Mouse (Mus musculus) lung, embryonic 16.5 days (tissue): ENCODE results near the gene Rps6ka2. TPM values are rescaled to one million over a fixed set of nuclear protein-coding genes. Genes with fewer than 3 reads are reported as not detected.

Experiments
- ATAC-seq: fragments of 200-750 bp; cut with Nextera tagmentation; 2 replicates; pipeline ENCODE4 v1.8.0; 2017; ENCODE audit warnings: low read depth, mild to moderate bottlenecking, moderate library complexity
- H3K27ac ChIP-seq: fragments of 300-500 bp; sonication (generic); 2 replicates; pipeline ENCODE4 v1.5.1; 2014; ENCODE audit warnings: mild to moderate bottlenecking, control low read depth, low read length
- H3K27me3 ChIP-seq: fragments of 300-500 bp; sonication (generic); 2 replicates; pipeline ENCODE4 v1.6.1; 2014; ENCODE audit warnings: low read depth, low read length, mixed read lengths; ENCODE audit not compliant: control insufficient read depth, insufficient read depth
- H3K36me3 ChIP-seq: fragments of 300-500 bp; sonication (generic); 2 replicates; pipeline ENCODE4 v1.6.1; 2014; ENCODE audit warnings: low read length; ENCODE audit not compliant: control insufficient read depth, insufficient read depth
- H3K4me1 ChIP-seq: fragments of 300-500 bp; sonication (generic); replicated peaks from 2 replicates; pipeline ENCODE4 v1.6.1; 2014; ENCODE audit warnings: low read length, mixed read lengths; ENCODE audit not compliant: control insufficient read depth, insufficient read depth
- H3K4me2 ChIP-seq: fragments of 300-500 bp; sonication (generic); 2 replicates; pipeline ENCODE4 v1.6.1; 2014; ENCODE audit warnings: low read depth, low read length, control low read depth
- H3K4me3 ChIP-seq: fragments of 300-500 bp; sonication (generic); 2 replicates; pipeline ENCODE4 v1.5.1; 2014; ENCODE audit warnings: mild to moderate bottlenecking, low read length, control low read depth
- H3K9ac ChIP-seq: fragments of 300-500 bp; sonication (generic); 2 replicates; pipeline ENCODE4 v1.6.1; 2014; ENCODE audit warnings: low read length, control low read depth
- H3K9me3 ChIP-seq: fragments of 300-500 bp; sonication (generic); 2 replicates; pipeline ENCODE4 v1.6.1; 2016; ENCODE audit warnings: low read length; ENCODE audit not compliant: control insufficient read depth
- WGBS: fragments of 180-500 bp; shearing (Covaris S2); extraction: QIAGEN DNeasy Blood & Tissue Kit; methylation state at CpG from one replicate; pipeline ENCODE4 v1.1.7; 2014; 5-methylcytosine and 5-hydroxymethylcytosine counted together
- polyA plus RNA-seq: library from polyadenylated mRNA; unstranded; fragments of >200 nt; fragmentation: Nextera tagmentation; extraction: Ambion mirVana; gene quantifications from 2 replicates; pipeline ENCODE4 v1.2.1, GENCODE M21; 2015

Gene Rps6ka2
- polyA plus RNA-seq, 1 experiment from 2014 or later: 10.6 TPM

- Histone ChIP-seq H3K9ac (no peak overlapping the region), H3K36me3 (no peaks in the 10 kb centered on the region), H3K27ac (no peak overlapping the region), H3K9me3 (no peaks in the 10 kb centered on the region), H3K4me1 (peaks cover 6% of the 10 kb centered on the region), H3K4me3 (no peak overlapping the region), H3K27me3 (no peaks in the 10 kb centered on the region), H3K4me2 (no peak overlapping the region)
- WGBS: 67% methylated on average over 11 of the region's 11 CpGs
- no peak for ATAC-seq
Observed at GRCm38 (mm10) chr17:7217791-7218329, 47.9 kb downstream of the Rps6ka2 start.

GRCm38 (mm10) chr17:7218396-7218795, 48.5 kb downstream of the Rps6ka2 start:
- H3K36me3 ChIP-seq: no peaks in the 10 kb centered on the region
- H3K27me3 ChIP-seq: no peaks in the 10 kb centered on the region
- no peaks in the 10 kb centered on the region for H3K9me3 ChIP-seq
- ATAC-seq: no peak
- 82% methylated on average over 9 of the region's 9 CpGs for WGBS
- H3K9ac ChIP-seq: no peak overlapping the region
- H3K27ac ChIP-seq: no peak overlapping the region
- peaks cover 6% of the 10 kb centered on the region for H3K4me1 ChIP-seq
- H3K4me3 ChIP-seq: no peak overlapping the region
- no peak overlapping the region for H3K4me2 ChIP-seq

- Histone ChIP-seq H3K4me3 (no peak overlapping the region), H3K27ac (0 out of 2 replicates have a peak overlapping the region, but pooled peaks have one; percentile 1), H3K27me3 (no peaks in the 10 kb centered on the region), H3K9ac (no peak overlapping the region), H3K4me2 (no peak overlapping the region), H3K9me3 (no peaks in the 10 kb centered on the region), H3K36me3 (no peaks in the 10 kb centered on the region), H3K4me1 (peaks cover 6% of the 10 kb centered on the region)
- peak; percentile 31; the same call in 1 of the 2 replicates for ATAC-seq
- 23% methylated on average over 11 of the region's 11 CpGs for whole genome bisulfite sequencing
Observed at GRCm38 (mm10) chr17:7219044-7219718, 49.3 kb downstream of the Rps6ka2 start.

- Histone ChIP-seq H3K36me3 (no peaks in the 10 kb centered on the region), H3K27me3 (no peaks in the 10 kb centered on the region), H3K27ac (no peak overlapping the region), H3K4me3 (no peak overlapping the region), H3K9me3 (no peaks in the 10 kb centered on the region), H3K4me1 (peaks cover 6% of the 10 kb centered on the region), H3K4me2 (no peak overlapping the region), H3K9ac (no peak overlapping the region)
- ATAC-seq: no peak
- WGBS: 71% methylated on average over 4 of the region's 4 CpGs
Observed at GRCm38 (mm10) chr17:7221310-7221709, 51.4 kb downstream of the Rps6ka2 start.

GRCm38 (mm10) chr17:7222198-7222597, 52.3 kb downstream of the Rps6ka2 start:
- 73% methylated on average over 3 of the region's 3 CpGs for WGBS
- no peaks in the 10 kb centered on the region for H3K9me3 ChIP-seq
- no peak for ATAC-seq
- H3K4me1 ChIP-seq: peaks cover 10% of the 10 kb centered on the region
- no peaks in the 10 kb centered on the region for H3K27me3 ChIP-seq
- no peak overlapping the region for H3K4me3 ChIP-seq
- H3K36me3 ChIP-seq: no peaks in the 10 kb centered on the region
- no peak overlapping the region for H3K27ac ChIP-seq
- H3K9ac ChIP-seq: no peak overlapping the region
- no peak overlapping the region for H3K4me2 ChIP-seq

GRCm38 (mm10) chr17:7228545-7228944, 58.6 kb downstream of the Rps6ka2 start:
- no peak overlapping the region for H3K27ac ChIP-seq
- whole genome bisulfite sequencing: 93% methylated on average over 9 of the region's 9 CpGs
- no peak for ATAC-seq

GRCm38 (mm10) chr17:7231312-7231711, 61.4 kb downstream of the Rps6ka2 start:
- Histone ChIP-seq H3K27me3 (no peaks in the 10 kb centered on the region), H3K9me3 (no peaks in the 10 kb centered on the region), H3K27ac (no peak overlapping the region), H3K4me2 (no peak overlapping the region), H3K9ac (no peak overlapping the region), H3K36me3 (no peaks in the 10 kb centered on the region), H3K4me3 (no peak overlapping the region), H3K4me1 (peaks cover 4% of the 10 kb centered on the region; the same call in 1 of the 2 replicates)
- ATAC-seq: no peak
- WGBS: 68% methylated on average over 4 of the region's 4 CpGs

More at GRCm38 (mm10) chr17:7228545-7228944, 58.6 kb downstream of the Rps6ka2 start:
- H3K9me3 ChIP-seq: no peaks in the 10 kb centered on the region
- no peaks in the 10 kb centered on the region for H3K27me3 ChIP-seq
- H3K4me1 ChIP-seq: peaks cover 4% of the 10 kb centered on the region; the same call in 1 of the 2 replicates
- H3K4me2 ChIP-seq: no peak overlapping the region
- H3K36me3 ChIP-seq: no peaks in the 10 kb centered on the region
- no peak overlapping the region for H3K4me3 ChIP-seq
- H3K9ac ChIP-seq: no peak overlapping the region

GRCm38 (mm10) chr17:7231790-7232189, 61.9 kb downstream of the Rps6ka2 start:
- no peak overlapping the region for H3K4me2 ChIP-seq
- no peak for ATAC-seq
- peaks cover 3% of the 10 kb centered on the region; the same call in 1 of the 2 replicates for H3K4me1 ChIP-seq
- H3K9me3 ChIP-seq: no peaks in the 10 kb centered on the region
- H3K4me3 ChIP-seq: no peak overlapping the region
- H3K27ac ChIP-seq: no peak overlapping the region
- WGBS: 79% methylated on average over 8 of the region's 8 CpGs
- H3K36me3 ChIP-seq: no peaks in the 10 kb centered on the region
- H3K9ac ChIP-seq: no peak overlapping the region
- H3K27me3 ChIP-seq: no peaks in the 10 kb centered on the region

GRCm38 (mm10) chr17:7232400-7232799, 62.5 kb downstream of the Rps6ka2 start:
- H3K36me3 ChIP-seq: no peaks in the 10 kb centered on the region
- WGBS: 61% methylated on average over 7 of the region's 7 CpGs
- H3K9ac ChIP-seq: no peak overlapping the region
- no peak overlapping the region for H3K4me3 ChIP-seq
- no peaks in the 10 kb centered on the region for H3K4me1 ChIP-seq
- no peaks in the 10 kb centered on the region for H3K9me3 ChIP-seq
- no peaks in the 10 kb centered on the region for H3K27me3 ChIP-seq
- H3K27ac ChIP-seq: no peak overlapping the region
- no peak for ATAC-seq
- no peak overlapping the region for H3K4me2 ChIP-seq
